ENCODE assay signal across 8 mouse cellular contexts in the genomic region with DNA sequence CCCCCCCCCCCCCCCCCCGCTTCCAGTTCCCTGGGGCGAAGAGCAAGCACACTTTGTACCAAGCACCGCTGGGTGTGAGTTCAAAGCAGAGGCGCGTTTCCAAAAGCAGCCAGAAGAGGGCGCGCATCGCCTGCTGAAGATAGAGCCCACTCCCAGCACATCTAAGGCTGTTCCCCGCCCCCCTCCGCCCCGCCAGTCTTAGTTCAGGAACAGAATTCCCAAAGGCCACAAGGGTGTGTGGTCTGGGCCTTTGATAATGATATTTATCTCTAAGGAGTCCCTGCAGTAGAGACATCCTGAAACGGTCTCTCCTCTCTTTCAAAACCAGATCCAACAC. TPM values are rescaled to one million over a fixed set of nuclear protein-coding genes. Genes with fewer than 3 reads are reported as not detected.
DNase-seq lines count a peak whose midpoint lies in the region; ATAC-seq lines count a peak whose summit lies in the region.

No protein-coding gene starts in this region.

- H3K4me2 ChIP-seq in intestine, embryonic 14.5 days (ENCODE audit: low read length), result peak overlapping the region; percentile 48

- H3K36me3 ChIP-seq in intestine, embryonic 14.5 days (ENCODE audit: control insufficient read depth, insufficient read depth, low read length), result no peaks in the 10 kb centered on the region; the same call in 1 of the 2 replicates

- no peak overlapping the region for H3K27ac ChIP-seq in intestine, embryonic 14.5 days (ENCODE audit: low read depth)

- WGBS in intestine, embryonic 14.5 days, result under 1% methylated on average over 11 of the region's 12 CpGs

- no peaks in the 10 kb centered on the region for H3K27me3 ChIP-seq in intestine, embryonic 14.5 days (replicated peaks; ENCODE audit: control insufficient read depth, insufficient read depth, low read length)

- no peak overlapping the region for H3K9ac ChIP-seq in intestine, embryonic 14.5 days (ENCODE audit: low read length)

- no peaks in the 10 kb centered on the region for H3K4me1 ChIP-seq in intestine, embryonic 14.5 days (replicated peaks; ENCODE audit: control insufficient read depth, insufficient read depth, low read length)

- no peaks in the 10 kb centered on the region for H3K9me3 ChIP-seq in intestine, embryonic 14.5 days (ENCODE audit: control insufficient read depth, low read length)

- peak overlapping the region; percentile 0 for H3K4me3 ChIP-seq in intestine, embryonic 14.5 days (ENCODE audit: low read depth, low read length)

- DNase-seq in adrenal gland, adult 2 months, result peak; percentile 91
- peak; percentile 96 for DNase-seq in embryo, embryonic 10.5 days (ENCODE audit: low spot score)
- peak; percentile 90 for DNase-seq in gastrocnemius, postnatal 25 days
- DNase-seq in intestine, embryonic 14.5 days (ENCODE audit: low spot score), result peak; percentile 98
- peak; percentile 23 to 90 for DNase-seq in left cerebral cortex, adult 9 months (ENCODE audit: low spot score in 2 of 2)
- peak; percentile 98 for DNase-seq in right cerebral cortex, postnatal 4 days

- ATAC-seq in intestine, embryonic 14.5 days (replicated peaks; ENCODE audit: low FRiP score, low TSS enrichment, low read depth), result peak; percentile 82
- ATAC-seq in megakaryocyte-erythroid progenitor cell, adult 5-6 weeks (replicated peaks; ENCODE audit: low FRiP score, low TSS enrichment, poor library complexity, severe bottlenecking), result peak; percentile 67; the same call in 1 of the 2 replicates
- ATAC-seq in activated CD4-positive, CD25-positive, alpha-beta regulatory T cell, adult 4 months, result no peak

RNA-seq across cellular contexts. Expression of a gene that starts 28.9 kb away (rescaled TPM):
- 1 to 10 TPM; 1.9 to 5.3 TPM for total RNA-seq in adrenal gland, adult 2 months (2021)
- 0.10 and 0.24 TPM in 2 replicates for polyA plus RNA-seq in adrenal gland, adult 2 months (2012; rRNA removed)
- under 1 TPM in 1 of 2 experiments, not detected in 1; 0.19 TPM for total RNA-seq in gastrocnemius, postnatal 25 days (2021)
- 0.24 and 0.42 TPM in 2 replicates for polyA plus RNA-seq in intestine, embryonic 14.5 days (2014; fragmentation: Nextera tagmentation; extraction: Ambion mirVana)
- not detected in 2 replicates for total RNA-seq in megakaryocyte-erythroid progenitor cell, adult 5-6 weeks (2014; fragmentation: Nextera tagmentation)
- total RNA-seq in megakaryocyte-erythroid progenitor cell, adult 5-6 weeks (2017), result not detected in 2 replicates
- polyA plus RNA-seq in activated CD4-positive, CD25-positive, alpha-beta regulatory T cell, adult 4 months (2017; shearing (Covaris generic)), result not detected
